Mouse (Mus musculus) cerebellum, postnatal 14 days (tissue): ENCODE measurements around the gene Gm20820.
"Not testable (repeated sequence)": the region's sequence is repeated elsewhere in the genome, so short reads cannot be mapped to it uniquely, and the experiment has no call there.

Source experiments
- DNase-seq, 2 experiments: peaks; one replicate each; pipeline ENCODE4 v3.0.0; 2021; ENCODE audit warnings: mixed read lengths in 2 of 2

The Gm20820 gene

DNA sequence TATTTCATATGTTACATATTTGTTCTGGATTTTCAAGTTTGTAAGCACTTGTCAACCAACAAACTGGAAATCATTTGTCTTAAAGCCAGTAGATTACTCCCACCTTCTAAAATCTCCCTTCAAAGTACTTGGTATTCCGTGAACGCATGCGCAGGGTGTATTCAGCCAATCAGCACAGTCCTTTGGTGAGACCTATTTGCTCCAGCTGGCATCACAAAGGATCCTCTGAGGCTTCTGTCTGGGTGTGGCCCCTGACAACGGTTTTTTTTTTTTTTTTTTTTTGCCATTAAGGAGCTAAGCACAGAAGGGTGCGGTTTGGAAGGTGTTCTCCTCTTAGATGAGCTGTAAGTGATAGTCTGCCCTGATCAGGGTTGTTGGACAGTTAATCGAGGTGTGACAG, at the start of gene Gm20820:
Gene Gm20820, plus strand, starts transcription at position 301 of the 400 bp plus-strand sequence.
- not testable (repeated sequence) for DNase-seq
